Mouse (Mus musculus) kidney, adult 8-10 months (tissue): ENCODE measurements around the gene Gabarap.

Source experiments
- DNase-seq, 2 experiments: peaks; one replicate each; pipeline ENCODE4 v3.0.0; 2022

Gene Gabarap

GRCm38 (mm10) chr11:70021264-70022132 is 30.6 kb downstream of the Gabarap start:
- peak; percentile 97 to 98 for DNase-seq

- DNase-seq = no peak
Measured at GRCm38 (mm10) chr11:70023481-70024150, 32.7 kb downstream of the Gabarap start.

GRCm38 (mm10) chr11:70024151-70024514 is 33.2 kb downstream of the Gabarap start:
- no peak for DNase-seq

- DNase-seq = no peak
Measured at GRCm38 (mm10) chr11:70026689-70027088, 35.7 kb downstream of the Gabarap start.

- DNase-seq = no peak
Measured at GRCm38 (mm10) chr11:70027397-70027796, 36.5 kb downstream of the Gabarap start.

GRCm38 (mm10) chr11:70028401-70029129 is 37.6 kb downstream of the Gabarap start:
- no peak for DNase-seq

- DNase-seq = no peak
Measured at GRCm38 (mm10) chr11:70029130-70029801, 38.3 kb downstream of the Gabarap start.

- DNase-seq = no peak
Measured at GRCm38 (mm10) chr11:70029829-70030550, 39.0 kb downstream of the Gabarap start.

GRCm38 (mm10) chr11:70030651-70031320 is 39.8 kb downstream of the Gabarap start:
- no peak for DNase-seq

GRCm38 (mm10) chr11:70031321-70031670 is 40.4 kb downstream of the Gabarap start:
- no peak for DNase-seq

- DNase-seq = no peak
Measured at GRCm38 (mm10) chr11:70038174-70038573, 47.2 kb downstream of the Gabarap start.

GRCm38 (mm10) chr11:70039631-70040030 is 48.7 kb downstream of the Gabarap start:
- no peak for DNase-seq

- DNase-seq = no peak
Measured at GRCm38 (mm10) chr11:70040184-70040583, 49.2 kb downstream of the Gabarap start.

GRCm38 (mm10) chr11:70042309-70043085 is 51.6 kb downstream of the Gabarap start:
- no peak for DNase-seq

GRCm38 (mm10) chr11:70043665-70044064 is 52.7 kb downstream of the Gabarap start:
- DNase-seq = no peak
